Comparison of ENCODE assay signal across 8 mouse cellular contexts in genomic region chr10:77190967-77191915, GRCm38 (mm10). TPM values are rescaled to one million over a fixed set of nuclear protein-coding genes. Genes with fewer than 3 reads are reported as not detected.
A peak's percentile ranks its signal among the peaks of the same experiment; 100 is the strongest.
DNase-seq lines count a peak whose midpoint lies in the region; ATAC-seq and TF ChIP-seq lines count a peak whose summit lies in the region.

No protein-coding gene starts in this region.

- H3K4me2 ChIP-seq in intestine, embryonic 14.5 days (ENCODE audit: low read length) = no peak overlapping the region
- H3K4me2 ChIP-seq in intestine, postnatal 0 days (replicated peaks; ENCODE audit: low read depth) = no peak overlapping the region
- no peak overlapping the region for H3K4me2 ChIP-seq in hindbrain, embryonic 14.5 days (replicated peaks)

- no peaks in the 10 kb centered on the region for H3K36me3 ChIP-seq in intestine, embryonic 14.5 days (ENCODE audit: control insufficient read depth, insufficient read depth, low read length)
- H3K36me3 ChIP-seq in intestine, postnatal 0 days (ENCODE audit: control insufficient read depth, insufficient read depth) = no peaks in the 10 kb centered on the region
- H3K36me3 ChIP-seq in hindbrain, embryonic 14.5 days (replicated peaks; ENCODE audit: control insufficient read depth, insufficient read depth) = no peaks in the 10 kb centered on the region

- DNase-seq in intestine, embryonic 14.5 days (ENCODE audit: low spot score) = no peak
- peak; percentile 93 for DNase-seq in ZHBTc4 (ENCODE audit: low read depth, low spot score)
- DNase-seq in hindbrain, embryonic 14.5 days (ENCODE audit: low spot score) = no peak
- peak; percentile 86 for DNase-seq in neural tube, embryonic 10.5 days (ENCODE audit: extremely low spot score, low spot score)
- no peak for DNase-seq in right cerebral cortex, postnatal 14 days
- no peak for DNase-seq in layer of hippocampus, adult 9-10 months (ENCODE audit: low spot score)
- no peak for DNase-seq in right cerebral cortex, postnatal 10 days (ENCODE audit: low spot score in 2 of 2)

- peak overlapping the region; percentile 43 for H3K27ac ChIP-seq in intestine, embryonic 14.5 days (ENCODE audit: low read depth)
- no peak overlapping the region for H3K27ac ChIP-seq in intestine, postnatal 0 days (ENCODE audit: low read depth, low read length)
- peak overlapping the region; percentile 9; the same call in 1 of the 2 replicates for H3K27ac ChIP-seq in hindbrain, embryonic 14.5 days

- no peaks in the 10 kb centered on the region for H3K27me3 ChIP-seq in intestine, embryonic 14.5 days (replicated peaks; ENCODE audit: control insufficient read depth, insufficient read depth, low read length)
- no peaks in the 10 kb centered on the region for H3K27me3 ChIP-seq in intestine, postnatal 0 days (replicated peaks; ENCODE audit: control insufficient read depth, insufficient read depth, low read length)
- no peaks in the 10 kb centered on the region for H3K27me3 ChIP-seq in hindbrain, embryonic 14.5 days (ENCODE audit: control insufficient read depth, insufficient read depth, low read length)

- no peak overlapping the region for H3K4me3 ChIP-seq in intestine, embryonic 14.5 days (ENCODE audit: low read depth, low read length)
- H3K4me3 ChIP-seq in intestine, postnatal 0 days (ENCODE audit: low read depth, low read length) = no peak overlapping the region
- no peak overlapping the region for H3K4me3 ChIP-seq in hindbrain, embryonic 14.5 days (replicated peaks; ENCODE audit: low read length)

- H3K9me3 ChIP-seq in intestine, embryonic 14.5 days (ENCODE audit: control insufficient read depth, low read length) = no peaks in the 10 kb centered on the region
- H3K9me3 ChIP-seq in intestine, postnatal 0 days (ENCODE audit: control insufficient read depth) = no peaks in the 10 kb centered on the region
- H3K9me3 ChIP-seq in hindbrain, embryonic 14.5 days (ENCODE audit: control insufficient read depth, low read length) = no peaks in the 10 kb centered on the region

- peaks cover 17% of the 10 kb centered on the region for H3K4me1 ChIP-seq in intestine, embryonic 14.5 days (replicated peaks; ENCODE audit: control insufficient read depth, insufficient read depth, low read length)
- H3K4me1 ChIP-seq in intestine, postnatal 0 days (replicated peaks; ENCODE audit: control insufficient read depth, insufficient read depth, low read length) = no peaks in the 10 kb centered on the region
- peaks cover 13% of the 10 kb centered on the region for H3K4me1 ChIP-seq in hindbrain, embryonic 14.5 days (replicated peaks; ENCODE audit: control insufficient read depth, insufficient read depth, low read length)

- H3K9ac ChIP-seq in intestine, embryonic 14.5 days (ENCODE audit: low read length) = no peak overlapping the region
- H3K9ac ChIP-seq in intestine, postnatal 0 days (ENCODE audit: low read depth, low read length) = no peak overlapping the region
- no peak overlapping the region for H3K9ac ChIP-seq in hindbrain, embryonic 14.5 days

- 19% methylated on average over 10 of the region's 10 CpGs for WGBS in intestine, embryonic 14.5 days
- 42% methylated on average over 10 of the region's 10 CpGs for WGBS in intestine, postnatal 0 days
- 11% methylated on average over 10 of the region's 10 CpGs for WGBS in hindbrain, embryonic 14.5 days

- ATAC-seq in intestine, embryonic 14.5 days (replicated peaks; ENCODE audit: low FRiP score, low TSS enrichment, low read depth) = peak; percentile 78
- no peak for ATAC-seq in intestine, postnatal 0 days
- ATAC-seq in hindbrain, embryonic 14.5 days (ENCODE audit: low FRiP score) = peak; percentile 71

- TF ChIP-seq CTCF in intestine, postnatal 0 days (IDR thresholded peaks at IDR 0.05; ENCODE audit: low read depth) = no peak

RNA-seq across cellular contexts. Expression of gene Col18a1, which starts 24.9 kb away (rescaled TPM):
- polyA plus RNA-seq in intestine, embryonic 14.5 days (2014; fragmentation: Nextera tagmentation; extraction: Ambion mirVana) = 54.8 and 58.2 TPM in 2 replicates
- 34.9 and 35.2 TPM in 2 replicates for polyA plus RNA-seq in intestine, postnatal 0 days (2015; fragmentation: Nextera tagmentation; extraction: Ambion mirVana)
- 38.6 and 51.2 TPM in 2 replicates for polyA plus RNA-seq in hindbrain, embryonic 14.5 days (2014; fragmentation: Nextera tagmentation; extraction: Ambion mirVana)

Comparison
In these comparisons a context has a peak if more than half of its experiments do, and no peak if none do; other contexts are left out.
1. DNase-seq: peak in ZHBTc4 (single experiment) and neural tube, embryonic 10.5 days (single experiment); none in intestine, embryonic 14.5 days (single experiment), hindbrain, embryonic 14.5 days (single experiment), right cerebral cortex, postnatal 14 days (single experiment), layer of hippocampus, adult 9-10 months (single experiment) and right cerebral cortex, postnatal 10 days (0 of 2).